Mouse (Mus musculus) urinary bladder, postnatal 10 days (tissue): ENCODE measurements around the gene Pramef12.
"Not testable (repeated sequence)": the region's sequence is repeated elsewhere in the genome, so short reads cannot be mapped to it uniquely, and the experiment has no call there.

ENCODE experiments used
- DNase-seq: peaks from one replicate; pipeline ENCODE4 v3.0.0; 2022; ENCODE audit warnings: low spot score

Gene Pramef12

GRCm38 (mm10) chr4:144408290-144408689, at the start of gene Pramef12:
Pramef12 (minus strand) TSS chr4:144408464.
- no peak for DNase-seq

DNA sequence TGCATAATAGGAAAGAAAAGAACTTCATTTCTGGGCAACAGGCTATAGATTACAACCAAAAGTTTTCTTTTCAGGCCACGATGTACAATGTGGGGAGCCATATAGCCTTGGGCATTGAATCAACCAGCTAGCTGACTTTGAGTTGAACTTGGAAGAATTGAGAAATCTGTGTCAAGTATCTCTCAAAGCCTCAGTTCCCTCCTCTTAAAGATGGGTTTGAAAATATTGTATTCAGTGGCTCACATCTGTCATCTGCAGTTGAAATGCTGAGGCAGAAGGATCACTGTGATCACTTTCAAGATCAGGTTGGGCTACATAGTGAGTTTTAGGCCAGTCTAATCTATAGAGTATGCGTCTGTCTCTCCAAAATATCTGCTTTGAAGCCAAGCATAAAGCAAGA, 45.0 kb upstream of the Pramef12 start, which contains the start of gene Gm9944:
Gene Gm9944, minus strand, starts transcription at position 101 of the 400 bp plus-strand sequence.
- no peak for DNase-seq

- no peak for DNase-seq
These were observed 40.3 kb upstream of the Pramef12 start for GRCm38 (mm10) chr4:144448546-144448945.

- no peak for DNase-seq
These were observed 33.3 kb upstream of the Pramef12 start for GRCm38 (mm10) chr4:144441582-144441981.

GRCm38 (mm10) chr4:144441095-144441494, 32.8 kb upstream of the Pramef12 start:
- no peak for DNase-seq

GRCm38 (mm10) chr4:144438672-144439071, 30.4 kb upstream of the Pramef12 start, which contains the start of gene 1700012P22Rik:
1700012P22Rik (minus strand) TSS chr4:144438772.
- no peak for DNase-seq

DNA sequence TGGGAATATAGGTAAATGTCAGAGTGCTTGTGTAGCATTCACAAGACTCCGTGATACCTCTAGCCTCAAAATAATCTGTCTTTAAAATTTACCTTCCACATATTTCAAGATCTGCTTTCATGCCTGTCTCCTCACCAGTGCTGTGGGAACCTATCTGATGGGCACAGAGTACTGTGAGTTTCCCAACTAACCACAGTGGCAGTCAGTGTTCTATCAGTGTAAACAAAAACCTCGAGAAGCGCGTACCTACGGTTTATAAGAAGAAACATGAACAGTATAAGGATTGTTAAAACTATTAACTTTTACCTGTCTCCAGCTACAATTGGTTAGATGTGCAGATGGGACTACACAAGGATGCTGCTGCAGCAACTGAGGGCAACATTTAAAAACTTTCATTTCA, 25.0 kb upstream of the Pramef12 start:
- DNase-seq = no peak

DNA sequence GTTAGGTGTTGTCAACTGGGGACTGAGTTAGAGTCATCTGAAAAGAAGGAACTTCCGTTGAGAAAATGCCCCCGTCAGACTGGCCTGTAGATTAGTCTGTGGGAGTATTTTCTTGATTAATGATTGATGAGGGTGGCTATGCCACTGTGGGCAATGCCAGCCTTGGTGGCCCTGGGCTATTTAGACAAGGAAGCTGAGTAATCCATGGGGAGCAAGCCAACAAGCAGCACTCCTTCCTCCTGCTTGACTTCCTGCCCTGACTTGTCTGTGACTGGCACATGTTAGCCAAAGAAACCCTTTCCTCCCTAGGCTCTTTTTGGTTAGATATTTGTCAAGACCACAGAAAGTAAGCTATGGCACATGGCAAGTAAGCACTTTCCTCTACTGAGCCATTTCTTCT, 22.5 kb upstream of the Pramef12 start:
- DNase-seq = no peak

GRCm38 (mm10) chr4:144428868-144429267, 20.6 kb upstream of the Pramef12 start:
- no peak for DNase-seq

DNA sequence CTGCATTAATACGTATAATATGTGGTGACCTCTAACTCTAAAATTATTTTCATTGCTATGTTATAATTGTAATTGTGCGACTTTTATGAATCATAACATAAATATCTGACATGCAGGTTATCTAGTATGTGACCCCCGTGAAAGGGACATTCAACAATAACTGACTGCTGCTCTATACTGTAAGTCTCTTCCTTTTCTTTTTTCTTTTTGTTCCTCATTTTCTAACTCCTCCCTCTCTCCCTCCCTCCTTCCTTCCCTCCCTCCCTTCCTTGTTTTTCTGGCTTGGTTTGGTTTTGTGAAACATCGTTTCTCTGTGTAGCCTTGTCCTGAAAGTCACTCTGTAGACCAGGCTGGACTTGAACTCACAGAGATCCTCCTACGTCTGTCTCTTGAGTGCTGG, 16.3 kb upstream of the Pramef12 start:
- no peak for DNase-seq

- no peak for DNase-seq
These were observed 12.4 kb upstream of the Pramef12 start for GRCm38 (mm10) chr4:144420644-144421043.

GRCm38 (mm10) chr4:144406261-144406660, 2.0 kb downstream of the Pramef12 start:
- DNase-seq = no peak

DNA sequence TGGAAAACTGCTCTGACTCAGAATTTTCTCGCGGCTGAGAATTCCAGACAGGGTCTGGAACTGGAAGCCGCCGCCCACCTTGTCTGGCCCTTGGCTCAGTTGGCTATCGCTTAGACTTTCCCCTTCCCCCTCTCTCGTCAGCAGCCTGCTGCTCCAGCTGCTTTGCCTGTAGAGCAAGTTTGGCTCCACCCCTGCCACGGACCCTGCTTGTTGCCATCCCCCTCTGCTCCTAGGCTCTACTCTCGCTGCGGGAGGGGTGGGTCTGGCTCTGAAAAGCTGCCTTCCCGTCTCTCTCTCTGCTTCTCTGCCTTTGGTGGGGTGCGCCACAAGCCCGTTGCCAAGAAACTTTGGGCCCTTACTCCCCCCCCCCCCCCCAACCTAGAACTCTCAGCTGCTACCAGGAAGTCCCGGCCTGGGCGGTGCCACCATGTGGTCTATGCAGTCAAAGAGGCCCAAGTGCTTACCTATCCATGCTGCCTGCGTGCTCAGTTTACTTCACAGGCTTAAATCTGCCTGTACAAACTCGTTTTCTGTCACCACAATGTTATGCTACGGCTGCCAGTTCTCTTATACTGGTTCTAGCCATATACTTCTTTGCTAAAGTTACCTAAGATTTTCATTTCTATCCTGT, 3.7 kb downstream of the Pramef12 start:
- DNase-seq = no peak

GRCm38 (mm10) chr4:144402712-144403111, 5.6 kb downstream of the Pramef12 start:
- DNase-seq = no peak

DNA sequence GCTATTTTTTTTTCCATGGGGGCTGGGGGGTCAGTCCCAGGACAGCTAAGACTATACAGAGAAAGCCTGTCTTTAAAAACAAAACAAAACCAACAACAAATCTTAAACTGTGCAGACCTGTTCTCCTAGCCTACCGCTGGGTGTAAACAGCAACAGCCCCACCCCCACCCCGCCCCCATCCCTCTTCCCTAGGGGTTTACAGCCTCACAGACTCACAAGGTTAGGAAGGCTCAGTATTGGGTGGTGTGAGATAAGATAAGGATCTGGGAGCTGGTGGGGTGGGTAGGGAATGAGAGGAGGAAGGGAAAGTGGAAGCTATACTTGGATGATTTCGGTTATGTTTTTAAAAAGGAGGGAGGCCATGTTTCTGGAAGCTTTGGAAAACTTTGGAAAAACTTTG, 11.9 kb downstream of the Pramef12 start:
- DNase-seq = no peak

- DNase-seq = no peak
These were observed 30.4 kb downstream of the Pramef12 start, which contains the start of gene Pramef20 for GRCm38 (mm10) chr4:144377911-144378310. Pramef20 (minus strand) TSS chr4:144377933.

DNA sequence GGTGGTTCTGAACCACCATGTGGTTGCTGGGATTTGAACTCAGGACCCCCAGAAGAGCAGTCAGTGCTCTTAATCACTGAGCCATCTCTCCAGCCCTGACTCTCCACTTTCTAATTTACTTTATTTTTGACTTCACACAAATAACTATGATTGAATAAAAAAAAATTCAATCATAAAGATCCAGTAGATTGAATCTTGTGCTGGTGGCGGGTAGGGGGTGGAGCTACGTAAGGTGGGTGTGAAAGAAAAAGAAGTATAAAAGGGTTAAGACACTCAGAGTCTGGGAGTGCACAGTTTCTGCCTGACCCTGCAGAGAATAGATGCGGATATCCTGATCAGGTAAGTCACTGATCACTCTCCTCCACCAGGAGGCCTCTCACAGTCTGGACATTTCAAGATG, 50.6 kb downstream of the Pramef12 start, which contains the start of gene Gm13119:
Gene Gm13119, plus strand, starts transcription at position 301 of the 400 bp plus-strand sequence.
- DNase-seq = not testable (repeated sequence)
